Mouse (Mus musculus) lung, postnatal 0 days (tissue): ENCODE measurements around the gene Man2b2.

Experiments used
- CTCF ChIP-seq: IDR thresholded peaks from 2 replicates; pipeline ENCODE4 v1.5.1; 2016; ENCODE audit warnings: antibody characterized with exemption, mild to moderate bottlenecking
- EP300 ChIP-seq: IDR thresholded peaks from 2 replicates; pipeline ENCODE4 v1.6.1; 2016; ENCODE audit warnings: antibody characterized with exemption, mild to moderate bottlenecking, control low read depth

GRCm38 (mm10) chr5:36809123-36809522 is 21.3 kb downstream of the Man2b2 start:
- no peak for TF ChIP-seq CTCF
- no peak for TF ChIP-seq EP300
